Mouse (Mus musculus): ENCODE data around the gene Slc22a12.

GRCm38 (mm10) chr19:6559576-6559975, 16.7 kb upstream of the Slc22a12 start:
- no peak for TF ChIP-seq CTCF (conservative IDR thresholded peaks at IDR 0.05 in 1 of 2, IDR thresholded peaks at IDR 0.05 in 1 of 2; ENCODE audit: low read depth in 2 of 2, low read length in 2 of 2)
- TF ChIP-seq MAFK (IDR thresholded peaks at IDR 0.05; ENCODE audit: insufficient replicate concordance, low read length): no peak
- TF ChIP-seq JUND (conservative IDR thresholded peaks at IDR 0.05; ENCODE audit: low read depth, low read length): no peak
- TF ChIP-seq KAT2A (IDR thresholded peaks at IDR 0.05; ENCODE audit: insufficient replicate concordance, low read length): no peak
- no peak for TF ChIP-seq EP300 (IDR thresholded peaks at IDR 0.05; ENCODE audit: low read length)
- no peak for TF ChIP-seq POLR2A (IDR thresholded peaks at IDR 0.05; ENCODE audit: low read depth, low read length)
- TF ChIP-seq USF1 (IDR thresholded peaks at IDR 0.05; ENCODE audit: low read depth, low read length): no peak
